Mouse (Mus musculus): Measurements from ENCODE around the gene Gm42906.

DNA sequence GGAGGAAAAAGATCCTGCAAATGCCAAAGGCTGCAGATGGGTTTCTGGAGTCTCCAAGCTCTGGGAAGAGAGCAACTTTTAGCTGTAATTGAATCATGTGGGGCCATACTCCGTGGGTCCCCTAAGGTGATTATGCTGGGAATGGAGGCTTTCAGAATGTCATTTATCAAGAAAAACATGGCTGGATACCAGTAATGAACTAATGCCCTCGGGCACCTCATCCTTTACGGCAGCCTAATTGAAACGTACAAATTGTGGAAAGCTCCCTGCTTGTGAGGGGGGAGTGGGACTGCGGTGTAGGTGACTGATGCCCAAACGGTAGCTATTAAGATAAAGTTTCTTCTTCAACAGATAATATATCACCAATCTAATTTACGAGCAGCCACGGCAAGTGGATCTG, 278.5 kb downstream of the Gm42906 start:
- TF ChIP-seq CTCF (IDR thresholded peaks at IDR 0.05 in 2 of 3, conservative IDR thresholded peaks at IDR 0.05 in 1 of 3; ENCODE audit: control insufficient read depth in 1 of 3, insufficient read depth in 1 of 3, low read depth in 2 of 3, low read length in 3 of 3, poor library complexity in 1 of 3, severe bottlenecking in 1 of 3) = no peak
- no peak for TF ChIP-seq MAFK (IDR thresholded peaks at IDR 0.05; ENCODE audit: borderline replicate concordance, low read depth, low read length)

Measured in MEL (cell line).